Mouse (Mus musculus): ENCODE measurements around the gene Iars.
"Not testable (repeated sequence)": the region's sequence is repeated elsewhere in the genome, so short reads cannot be mapped to it uniquely, and the experiment has no call there.

The Iars gene

DNA sequence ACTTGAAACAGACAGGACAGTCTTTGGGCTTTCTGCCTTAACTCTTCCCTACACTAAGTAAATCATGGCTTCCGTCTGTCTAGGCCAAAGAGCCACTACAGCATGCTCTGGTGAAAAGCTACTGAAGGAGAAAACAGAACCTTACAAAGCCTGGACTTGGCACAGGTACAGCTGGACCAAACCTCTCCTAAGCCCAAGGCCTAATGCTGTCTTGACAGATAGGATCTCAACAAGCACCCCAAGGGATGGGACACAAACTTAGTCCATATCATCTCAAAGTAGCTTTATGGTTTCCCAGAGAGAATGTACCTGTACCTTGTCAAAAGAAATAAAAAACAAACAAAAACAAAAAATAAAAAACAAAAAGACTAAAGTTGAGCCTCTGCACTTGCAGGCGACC, 54.5 kb downstream of the Iars start:
- no peak for DNase-seq (ENCODE audit: low spot score in 2 of 2)

DNA sequence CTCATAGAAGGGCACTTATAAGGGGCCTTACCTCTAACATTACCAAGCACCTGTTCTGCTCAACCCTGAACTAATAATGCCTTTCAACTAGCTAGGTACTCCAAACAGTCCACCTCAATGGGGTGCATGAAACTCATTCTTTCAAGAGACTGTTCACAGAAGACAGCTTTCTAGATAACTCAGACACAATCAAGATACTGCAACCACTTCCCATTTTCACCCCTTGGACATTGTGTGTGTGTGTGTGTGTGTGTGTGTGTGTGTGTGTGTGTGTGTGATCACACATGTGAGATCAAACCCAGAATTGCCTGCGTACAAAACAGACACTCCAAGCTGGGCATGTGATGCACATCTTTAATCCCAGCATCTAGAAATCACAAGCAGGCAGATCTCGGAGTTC, 56.1 kb downstream of the Iars start:
- no peak for DNase-seq (ENCODE audit: low spot score in 2 of 2)

DNA sequence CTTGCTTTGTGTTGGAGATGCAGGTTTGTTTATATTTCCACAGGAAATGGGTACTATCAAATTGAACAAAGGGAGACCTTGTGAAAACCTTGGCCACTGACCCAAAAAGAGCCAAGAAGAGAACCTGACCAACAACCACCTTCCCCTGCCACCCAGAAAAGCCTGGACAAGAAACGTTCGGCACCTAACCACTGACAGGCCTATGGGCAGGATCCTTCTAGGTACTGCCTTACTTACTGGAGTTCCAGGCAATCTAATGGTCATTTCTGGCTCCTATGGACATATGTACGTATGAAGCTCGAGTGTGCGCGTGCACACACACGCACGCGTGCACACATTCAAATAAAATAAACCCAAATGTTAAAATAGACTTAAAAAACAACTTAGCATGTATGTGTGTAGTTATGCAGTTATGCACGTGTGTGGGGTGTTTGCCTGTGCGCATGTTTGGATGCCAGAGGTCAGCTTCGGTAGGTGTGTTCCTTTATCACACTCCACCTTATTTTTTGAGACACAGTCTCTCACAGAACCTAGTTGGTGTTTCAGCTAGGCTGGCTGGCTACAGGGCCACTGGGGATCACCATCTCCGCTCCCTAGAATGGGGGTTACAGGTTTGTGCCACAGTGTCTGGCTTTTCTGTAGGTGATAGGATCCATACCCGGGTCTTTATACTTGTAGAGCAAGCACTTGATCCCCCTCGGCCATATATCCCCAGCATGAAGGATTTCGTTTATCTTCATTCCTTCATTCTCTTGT, 59.6 kb downstream of the Iars start:
- no peak for DNase-seq (ENCODE audit: low spot score in 2 of 2)

DNA sequence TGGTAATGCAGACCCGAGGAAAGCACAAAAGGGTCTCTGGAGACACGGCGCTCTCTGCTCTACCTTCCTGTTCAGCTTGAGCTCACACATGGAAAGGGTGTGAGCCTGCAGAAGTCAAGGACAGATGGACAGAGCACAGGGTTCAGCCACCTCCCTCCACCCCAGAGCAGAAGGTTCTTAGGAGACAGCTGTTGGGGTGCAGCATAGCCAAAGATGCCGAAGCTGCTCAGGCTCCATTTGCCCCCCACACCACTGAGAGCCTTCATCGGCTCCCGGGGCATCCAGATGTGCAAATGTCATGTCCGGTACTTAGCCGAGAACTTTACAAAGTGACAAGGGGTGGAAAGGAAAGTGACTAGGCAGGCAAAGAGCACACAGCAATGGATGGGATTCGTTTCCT, 74.7 kb downstream of the Iars start:
- no peak for DNase-seq (ENCODE audit: low spot score in 2 of 2)

DNA sequence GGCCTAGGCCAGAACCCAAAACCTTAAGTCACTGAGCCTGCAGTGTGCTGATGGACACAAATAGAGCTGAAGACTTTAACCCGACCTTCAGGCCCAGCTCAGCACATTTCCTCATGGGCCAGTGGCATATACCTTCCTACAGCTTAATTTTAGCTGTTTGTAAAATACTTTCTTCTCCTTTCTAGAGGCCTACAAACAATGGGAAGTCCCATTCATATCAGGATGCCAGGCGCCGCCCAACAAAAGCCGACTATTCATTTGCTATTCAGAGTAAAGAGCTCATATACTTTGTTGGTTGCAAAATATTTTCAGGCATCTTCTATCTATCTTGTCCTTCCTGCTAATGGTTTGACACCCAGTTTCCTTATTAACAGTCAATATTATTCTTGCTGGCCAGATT, 76.1 kb downstream of the Iars start:
- DNase-seq (ENCODE audit: low spot score in 2 of 2): no peak

DNA sequence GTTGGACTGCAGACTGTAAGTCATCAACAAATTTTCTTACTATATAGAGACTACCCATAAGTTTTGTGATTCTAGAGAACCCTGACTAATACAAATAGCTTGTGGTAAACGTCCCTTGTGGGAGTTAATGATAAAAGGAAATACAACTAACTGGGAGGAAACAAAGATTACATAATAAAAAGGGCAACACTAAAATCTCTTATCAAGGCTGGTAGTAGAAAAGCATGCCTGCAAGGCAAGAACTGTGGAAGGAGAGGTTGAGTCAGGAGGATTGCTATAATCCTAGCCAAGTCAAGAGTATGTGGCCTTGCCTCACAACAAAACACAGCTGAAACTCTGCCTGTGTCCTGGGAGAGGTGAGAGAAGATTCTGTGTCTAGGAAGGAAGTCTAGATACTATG, 78.8 kb downstream of the Iars start:
- DNase-seq (ENCODE audit: low spot score in 2 of 2): no peak

DNA sequence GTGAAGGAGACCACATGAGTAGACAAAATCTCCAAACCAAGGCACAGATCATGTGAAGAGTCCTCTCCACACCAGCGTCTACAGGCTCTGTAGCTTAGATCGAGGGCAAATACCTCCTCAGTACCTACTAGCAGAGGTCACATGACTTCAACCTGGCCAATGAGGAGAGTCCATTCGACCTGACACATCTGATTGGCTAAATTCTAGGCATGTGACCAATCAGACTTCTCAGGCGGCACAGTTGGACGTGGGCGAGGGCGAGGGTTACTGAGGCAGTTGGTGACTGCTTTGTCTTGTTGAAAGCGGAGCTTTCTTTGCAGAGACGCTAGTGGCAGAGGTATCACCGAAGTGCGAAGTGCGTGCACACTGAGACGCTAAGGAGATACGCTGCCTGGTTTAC, 80.3 kb downstream of the Iars start:
- DNase-seq (ENCODE audit: low spot score in 2 of 2): no peak

DNA sequence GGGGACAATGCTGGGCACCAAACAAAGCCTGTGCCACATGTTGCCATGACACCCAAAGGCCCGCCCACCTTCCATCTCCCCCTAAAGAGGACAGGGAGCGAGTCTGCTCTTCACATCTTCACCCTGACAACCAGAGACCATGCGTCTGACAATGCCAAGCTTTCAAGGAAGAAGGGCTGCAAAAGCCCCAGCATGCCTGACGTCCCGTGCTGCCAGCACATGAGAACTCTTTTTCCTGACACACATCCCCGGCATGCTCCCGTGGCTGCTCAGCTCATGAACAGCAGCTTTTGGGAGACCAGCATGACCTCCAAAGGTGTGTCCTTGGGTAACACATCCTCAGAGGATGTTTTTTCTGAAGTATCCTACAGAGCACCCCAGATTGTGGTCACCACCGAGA, 83.4 kb downstream of the Iars start:
- DNase-seq (ENCODE audit: low spot score in 2 of 2): no peak

DNA sequence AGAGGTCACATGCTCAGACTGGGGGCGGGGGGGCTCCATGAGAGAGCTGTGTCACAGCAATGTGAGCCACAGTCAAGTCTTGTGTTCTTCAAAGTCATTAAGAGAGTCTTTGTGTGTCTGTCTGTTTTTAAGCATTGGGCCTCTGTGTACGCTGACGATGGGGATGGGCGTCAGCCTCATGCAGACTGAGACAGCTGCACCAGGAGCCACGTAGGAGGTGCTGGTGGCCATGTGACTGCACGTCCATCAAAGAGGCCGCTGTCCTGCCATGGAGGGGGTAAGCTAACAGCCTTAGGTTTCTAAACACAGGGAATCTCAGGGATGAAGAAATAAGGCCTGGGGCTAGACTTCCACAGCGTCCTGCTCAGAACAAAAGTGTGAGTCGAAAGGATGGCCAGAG, 84.4 kb downstream of the Iars start:
- DNase-seq (ENCODE audit: low spot score in 2 of 2): no peak

DNA sequence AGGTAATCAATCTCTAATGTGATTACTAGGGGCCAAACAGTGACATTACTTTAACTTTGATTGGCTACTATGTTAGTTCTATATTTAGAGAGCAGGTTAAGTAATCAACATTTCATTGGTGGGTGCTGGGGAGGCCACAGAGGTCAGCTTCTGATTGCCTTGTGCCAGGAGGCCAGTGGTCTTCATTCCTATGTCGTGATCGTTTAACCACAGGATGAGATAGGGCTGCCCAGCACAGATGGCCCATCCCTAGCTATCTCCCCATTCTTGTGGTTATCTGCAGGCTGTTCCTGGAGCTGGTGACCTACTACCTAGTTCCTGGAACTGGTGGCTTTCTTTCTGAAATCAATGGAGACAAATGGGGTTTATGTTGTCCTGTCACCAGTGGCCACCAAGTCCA, 86.1 kb downstream of the Iars start:
- no peak for DNase-seq (ENCODE audit: low spot score in 2 of 2)

DNA sequence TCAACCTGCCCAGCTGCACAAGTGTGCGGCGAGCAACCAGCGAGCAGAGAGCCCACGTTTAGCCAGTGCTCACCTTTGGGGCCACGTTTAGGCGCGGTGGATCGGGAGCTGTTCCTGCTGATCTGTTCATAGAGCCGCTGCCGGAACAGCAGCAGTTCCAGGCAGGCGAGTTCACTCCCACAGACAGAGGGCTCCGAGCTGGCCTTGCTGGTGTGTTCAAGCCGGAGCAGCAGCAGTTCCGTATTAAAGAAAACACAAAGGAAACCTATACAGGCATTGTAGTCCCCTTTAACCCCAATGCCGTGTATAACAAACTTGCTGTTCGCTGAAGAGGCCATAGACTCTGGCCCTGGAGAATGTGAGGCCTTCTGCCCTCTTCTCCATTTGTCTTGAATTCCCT, 87.2 kb downstream of the Iars start:
- no peak for DNase-seq (ENCODE audit: low spot score in 2 of 2)

DNA sequence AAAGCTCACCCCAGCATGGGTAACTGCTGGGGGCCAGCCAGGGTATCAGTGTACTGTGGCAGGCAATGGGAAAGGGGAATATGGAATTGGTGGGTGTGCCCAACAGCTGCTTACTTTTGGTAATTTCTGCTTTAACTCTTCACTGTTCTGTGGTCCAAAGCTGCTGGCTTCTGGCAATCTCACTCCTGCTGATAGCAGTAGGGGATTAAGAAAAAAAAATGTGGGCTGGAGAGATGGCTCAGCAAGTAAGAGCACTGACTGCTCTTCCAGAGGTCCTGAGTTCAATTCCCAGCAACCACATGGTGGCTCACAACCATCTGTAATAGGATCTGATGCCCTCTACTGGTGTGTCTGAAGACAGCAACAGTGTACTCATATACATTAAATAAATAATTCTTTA, 89.6 kb downstream of the Iars start:
- DNase-seq (ENCODE audit: low spot score in 2 of 2): not testable (repeated sequence)

All from heart, adult 9 months (tissue).